Mouse (Mus musculus) G1E (cell line): ENCODE measurements around the gene Kcnip3.

Experiments
- CTCF ChIP-seq: IDR thresholded peaks from 2 replicates; pipeline ENCODE4 v1.5.1; 2012; ENCODE audit warnings: low read depth, low read length, inconsistent platforms, mixed read lengths
- GATA1 ChIP-seq: IDR thresholded peaks from 2 replicates; pipeline ENCODE4 v1.6.1; 2012; ENCODE audit warnings: borderline replicate concordance, low read length, inconsistent platforms, mixed read lengths
- TAL1 ChIP-seq: conservative IDR thresholded peaks from 2 replicates; pipeline ENCODE4 v1.6.1; 2012; ENCODE audit warnings: low read depth, low read length, inconsistent platforms, mixed read lengths

- peak; percentile 77 for TF ChIP-seq CTCF
- TF ChIP-seq GATA1, result no peak
- no peak for TF ChIP-seq TAL1
These were observed 14.7 kb downstream of the Kcnip3 start for GRCm38 (mm10) chr2:127507077-127507774.
